Mouse (Mus musculus): ENCODE data around the gene Anxa7. TPM values are rescaled to one million over a fixed set of nuclear protein-coding genes. Genes with fewer than 3 reads are reported as not detected.

Gene Anxa7
- polyA plus RNA-seq, 1 experiment: 47.9 TPM

GRCm38 (mm10) chr14:20452929-20453328 lies 27.0 kb downstream of the Anxa7 start:
- no peak overlapping the region for H3K4me3 ChIP-seq (ENCODE audit: insufficient read depth, poor library complexity, severe bottlenecking)
- no peak for TF ChIP-seq MAX (IDR thresholded peaks at IDR 0.05)
- TF ChIP-seq FOSL1 (IDR thresholded peaks at IDR 0.05; ENCODE audit: insufficient read depth, low read length, poor library complexity, severe bottlenecking): no peak
- no peak for TF ChIP-seq MYOD1 (IDR thresholded peaks at IDR 0.05; ENCODE audit: control insufficient read depth, insufficient read length, low read depth)
- no peak for TF ChIP-seq MYOG (IDR thresholded peaks at IDR 0.05; ENCODE audit: control insufficient read depth, extremely low read depth, insufficient read length)
- no peak for TF ChIP-seq USF1 (IDR thresholded peaks at IDR 0.05; ENCODE audit: low read depth)
- TF ChIP-seq CTCF (IDR thresholded peaks at IDR 0.05; ENCODE audit: control insufficient read depth, insufficient read depth, insufficient read length): no peak
- peaks cover 27% of the 10 kb centered on the region for H3K36me3 ChIP-seq (ENCODE audit: control insufficient read depth, insufficient read depth)
- H3K27me3 ChIP-seq (ENCODE audit: control insufficient read depth, insufficient read depth, insufficient read length): no peaks in the 10 kb centered on the region
- H3ac ChIP-seq (ENCODE audit: control insufficient read depth, insufficient read length, low read depth): no peak overlapping the region
- no peaks in the 10 kb centered on the region for H3K79me2 ChIP-seq (ENCODE audit: control insufficient read depth, insufficient read depth)
- H3K79me3 ChIP-seq (ENCODE audit: low read depth): no peaks in the 10 kb centered on the region

- peaks cover 19% of the 10 kb centered on the region for H3K36me3 ChIP-seq (ENCODE audit: control insufficient read depth, insufficient read depth)
- H3K27me3 ChIP-seq (ENCODE audit: control insufficient read depth, insufficient read depth, insufficient read length): no peaks in the 10 kb centered on the region
- TF ChIP-seq CEBPB (IDR thresholded peaks at IDR 0.05; ENCODE audit: low read depth): no peak
- no peak for TF ChIP-seq MYOD1 (IDR thresholded peaks at IDR 0.05; ENCODE audit: control insufficient read depth, insufficient read length, low read depth)
- TF ChIP-seq FOSL1 (IDR thresholded peaks at IDR 0.05; ENCODE audit: insufficient read depth, low read length, poor library complexity, severe bottlenecking): no peak
- TF ChIP-seq CTCF (IDR thresholded peaks at IDR 0.05; ENCODE audit: control insufficient read depth, insufficient read depth, insufficient read length): no peak
- no peak for TF ChIP-seq MAX (IDR thresholded peaks at IDR 0.05)
- no peak for TF ChIP-seq MYOG (IDR thresholded peaks at IDR 0.05; ENCODE audit: control insufficient read depth, extremely low read depth, insufficient read length)
- TF ChIP-seq USF1 (IDR thresholded peaks at IDR 0.05; ENCODE audit: low read depth): no peak
- H3K79me3 ChIP-seq (ENCODE audit: low read depth): no peaks in the 10 kb centered on the region
- no peaks in the 10 kb centered on the region for H3K79me2 ChIP-seq (ENCODE audit: control insufficient read depth, insufficient read depth)
- no peak within 1 kb of the TSS for H3ac ChIP-seq (ENCODE audit: control insufficient read depth, insufficient read length, low read depth)
- H3K4me3 ChIP-seq (ENCODE audit: insufficient read depth, poor library complexity, severe bottlenecking): no peak within 1 kb of the TSS
These were observed 28.1 kb downstream of the Anxa7 start, which contains the start of gene Cfap70 for GRCm38 (mm10) chr14:20451765-20452331. Cfap70 (minus strand) TSS chr14:20452226.

- Histone ChIP-seq H3K4me3 (ENCODE audit: insufficient read depth, poor library complexity, severe bottlenecking) (no peak overlapping the region), H3K79me2 (ENCODE audit: control insufficient read depth, insufficient read depth) (no peaks in the 10 kb centered on the region), H3ac (ENCODE audit: control insufficient read depth, insufficient read length, low read depth) (no peak overlapping the region), H3K79me3 (ENCODE audit: low read depth) (no peaks in the 10 kb centered on the region), H3K36me3 (ENCODE audit: control insufficient read depth, insufficient read depth) (peaks cover 14% of the 10 kb centered on the region), H3K27me3 (ENCODE audit: control insufficient read depth, insufficient read depth, insufficient read length) (no peaks in the 10 kb centered on the region)
- TF ChIP-seq FOSL1 (IDR thresholded peaks at IDR 0.05; ENCODE audit: insufficient read depth, low read length, poor library complexity, severe bottlenecking) (no peak), CEBPB (IDR thresholded peaks at IDR 0.05; ENCODE audit: low read depth) (no peak), MYOD1 (IDR thresholded peaks at IDR 0.05; ENCODE audit: control insufficient read depth, insufficient read length, low read depth) (no peak), CTCF (IDR thresholded peaks at IDR 0.05; ENCODE audit: control insufficient read depth, insufficient read depth, insufficient read length) (no peak), MAX (IDR thresholded peaks at IDR 0.05) (no peak), MYOG (IDR thresholded peaks at IDR 0.05; ENCODE audit: control insufficient read depth, extremely low read depth, insufficient read length) (no peak)
These were observed 28.6 kb downstream of the Anxa7 start for GRCm38 (mm10) chr14:20451302-20451701.

- Histone ChIP-seq H3K79me3 (ENCODE audit: low read depth) (no peaks in the 10 kb centered on the region), H3K36me3 (ENCODE audit: control insufficient read depth, insufficient read depth) (no peaks in the 10 kb centered on the region), H3K27me3 (ENCODE audit: control insufficient read depth, insufficient read depth, insufficient read length) (no peaks in the 10 kb centered on the region), H3K79me2 (ENCODE audit: control insufficient read depth, insufficient read depth) (no peaks in the 10 kb centered on the region), H3K4me3 (ENCODE audit: insufficient read depth, poor library complexity, severe bottlenecking) (no peak overlapping the region), H3ac (ENCODE audit: control insufficient read depth, insufficient read length, low read depth) (no peak overlapping the region)
- TF ChIP-seq FOSL1 (IDR thresholded peaks at IDR 0.05; ENCODE audit: insufficient read depth, low read length, poor library complexity, severe bottlenecking): no peak
- no peak for TF ChIP-seq USF1 (IDR thresholded peaks at IDR 0.05; ENCODE audit: low read depth)
- no peak for TF ChIP-seq MYOD1 (IDR thresholded peaks at IDR 0.05; ENCODE audit: control insufficient read depth, insufficient read length, low read depth)
- no peak for TF ChIP-seq CEBPB (IDR thresholded peaks at IDR 0.05; ENCODE audit: low read depth)
- TF ChIP-seq CTCF (IDR thresholded peaks at IDR 0.05; ENCODE audit: control insufficient read depth, insufficient read depth, insufficient read length): no peak
- TF ChIP-seq MYOG (IDR thresholded peaks at IDR 0.05; ENCODE audit: control insufficient read depth, extremely low read depth, insufficient read length): no peak
- no peak for TF ChIP-seq MAX (IDR thresholded peaks at IDR 0.05)
These were observed 32.7 kb downstream of the Anxa7 start for GRCm38 (mm10) chr14:20447209-20447608.

GRCm38 (mm10) chr14:20442252-20442651 lies 37.7 kb downstream of the Anxa7 start:
- no peaks in the 10 kb centered on the region for H3K79me2 ChIP-seq (ENCODE audit: control insufficient read depth, insufficient read depth)
- TF ChIP-seq CTCF (IDR thresholded peaks at IDR 0.05; ENCODE audit: control insufficient read depth, insufficient read depth, insufficient read length): no peak
- no peak for TF ChIP-seq MAX (IDR thresholded peaks at IDR 0.05)
- no peak for TF ChIP-seq MYOD1 (IDR thresholded peaks at IDR 0.05; ENCODE audit: control insufficient read depth, insufficient read length, low read depth)
- no peak for TF ChIP-seq MYOG (IDR thresholded peaks at IDR 0.05; ENCODE audit: control insufficient read depth, extremely low read depth, insufficient read length)
- no peak for TF ChIP-seq CEBPB (IDR thresholded peaks at IDR 0.05; ENCODE audit: low read depth)
- TF ChIP-seq USF1 (IDR thresholded peaks at IDR 0.05; ENCODE audit: low read depth): no peak
- TF ChIP-seq FOSL1 (IDR thresholded peaks at IDR 0.05; ENCODE audit: insufficient read depth, low read length, poor library complexity, severe bottlenecking): no peak
- H3K27me3 ChIP-seq (ENCODE audit: control insufficient read depth, insufficient read depth, insufficient read length): no peaks in the 10 kb centered on the region
- H3K36me3 ChIP-seq (ENCODE audit: control insufficient read depth, insufficient read depth): no peaks in the 10 kb centered on the region
- no peak overlapping the region for H3ac ChIP-seq (ENCODE audit: control insufficient read depth, insufficient read length, low read depth)
- no peaks in the 10 kb centered on the region for H3K79me3 ChIP-seq (ENCODE audit: low read depth)
- no peak overlapping the region for H3K4me3 ChIP-seq (ENCODE audit: insufficient read depth, poor library complexity, severe bottlenecking)
